Mouse (Mus musculus) liver, postnatal 0 days (tissue): ENCODE measurements around the gene Rgs14. TPM values are rescaled to one million over a fixed set of nuclear protein-coding genes. Genes with fewer than 3 reads are reported as not detected.
A peak's percentile ranks its signal among the peaks of the same experiment; 100 is the strongest.

Source experiments
- ATAC-seq: fragments of 200-750 bp; cut with Nextera tagmentation; 2 replicates; pipeline ENCODE4 v1.8.0; 2017; ENCODE audit warnings: mild to moderate bottlenecking, moderate library complexity
- DNase-seq: peaks from one replicate; pipeline ENCODE4 v3.0.0-alpha.2; 2016
- H3K27ac ChIP-seq: fragments of 300-500 bp; sonication (generic); 2 replicates; pipeline ENCODE4 v1.5.1; 2014; ENCODE audit warnings: antibody characterized with exemption, moderate library complexity, mild to moderate bottlenecking, low read depth
- H3K27me3 ChIP-seq: fragments of 300-500 bp; sonication (generic); 2 replicates; pipeline ENCODE4 v1.6.1; 2014; ENCODE audit warnings: low read length, control low read depth, mixed read lengths; ENCODE audit not compliant: insufficient read depth
- H3K36me3 ChIP-seq: fragments of 300-500 bp; sonication (generic); replicated peaks from 2 replicates; pipeline ENCODE4 v1.6.1; 2014; ENCODE audit warnings: mild to moderate bottlenecking, control low read depth, low read length, moderate library complexity, mixed read lengths; ENCODE audit not compliant: insufficient read depth
- H3K4me1 ChIP-seq: fragments of 300-500 bp; sonication (generic); 2 replicates; pipeline ENCODE4 v1.6.1; 2014; ENCODE audit warnings: antibody characterized with exemption, mild to moderate bottlenecking, control low read depth; ENCODE audit not compliant: insufficient read depth
- H3K4me2 ChIP-seq: fragments of 300-500 bp; sonication (generic); 2 replicates; pipeline ENCODE4 v1.6.1; 2014; ENCODE audit warnings: low read depth, mild to moderate bottlenecking, low read length, moderate library complexity, mixed read lengths
- H3K4me3 ChIP-seq: fragments of 300-500 bp; sonication (generic); 2 replicates; pipeline ENCODE4 v1.5.1; 2014; ENCODE audit warnings: low read depth, low read length
- H3K9ac ChIP-seq: fragments of 300-500 bp; sonication (generic); replicated peaks from 2 replicates; pipeline ENCODE4 v1.6.1; 2014; ENCODE audit warnings: mild to moderate bottlenecking, moderate library complexity
- H3K9me3 ChIP-seq: fragments of 300-500 bp; sonication (generic); 2 replicates; pipeline ENCODE4 v1.6.1; 2016; ENCODE audit warnings: mild to moderate bottlenecking, control low read depth, low read length, mixed read lengths
- CTCF ChIP-seq: sonication (generic); IDR thresholded peaks from 2 replicates; pipeline ENCODE4 v1.5.1; 2016; ENCODE audit warnings: antibody characterized with exemption, low read depth
- EP300 ChIP-seq: IDR thresholded peaks from 2 replicates; pipeline ENCODE4 v1.6.1; 2016; ENCODE audit warnings: antibody characterized with exemption, low read depth, mild to moderate bottlenecking
- WGBS: fragments of 180-500 bp; shearing (Covaris S2); extraction: QIAGEN DNeasy Blood & Tissue Kit; methylation state at CpG from one replicate; pipeline ENCODE4 v1.1.7; 2014; ENCODE audit not compliant: insufficient replicate concordance; 5-methylcytosine and 5-hydroxymethylcytosine counted together
- polyA plus RNA-seq: library from polyadenylated mRNA; unstranded; fragments of >200 nt; fragmentation: Nextera tagmentation; extraction: Ambion mirVana; gene quantifications from 2 replicates; pipeline ENCODE4 v1.2.1, GENCODE M21; 2015

Gene Rgs14
- polyA plus RNA-seq, 1 experiment from 2014 or later: 3.1 TPM

DNA sequence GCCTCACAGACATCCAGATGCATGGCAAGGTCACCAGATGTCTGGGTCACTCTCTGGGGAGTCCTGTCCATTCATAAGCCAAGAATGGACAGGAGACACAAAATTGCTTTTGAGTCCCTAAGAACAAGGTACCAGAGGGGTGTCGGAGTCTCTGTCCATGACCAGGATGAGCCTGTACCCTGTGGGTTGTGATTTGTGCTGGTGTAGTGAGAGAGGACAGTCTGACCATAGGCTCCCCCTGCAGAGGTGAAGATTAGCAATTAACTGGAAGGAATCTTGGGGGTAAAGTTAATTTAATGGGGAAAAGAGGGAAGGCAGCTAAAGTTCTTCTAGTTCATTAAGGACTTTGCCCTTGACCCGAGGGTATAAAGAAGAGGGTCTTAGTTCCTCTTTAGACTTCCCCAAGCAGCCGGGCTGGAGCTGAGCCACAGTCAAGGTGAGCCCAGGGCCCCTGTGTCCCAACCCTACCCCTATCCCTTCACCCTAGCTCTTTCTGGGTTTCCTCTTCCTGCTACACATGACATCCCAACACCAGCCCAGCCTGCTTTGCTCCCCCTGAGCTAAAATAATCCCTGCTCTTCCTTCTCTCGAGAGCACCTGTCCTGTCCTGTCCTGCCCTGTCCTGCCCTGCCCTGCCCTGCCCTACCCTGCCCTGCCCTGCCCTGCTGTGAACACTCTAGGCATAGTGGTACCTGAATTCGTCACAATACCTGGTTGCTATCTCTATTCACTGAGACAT, 29.9 kb downstream of the Rgs14 start:
- H3K4me3 ChIP-seq: no peak overlapping the region
- TF ChIP-seq EP300: no peak
- TF ChIP-seq CTCF: no peak
- peaks cover 7% of the 10 kb centered on the region; the same call in 1 of the 2 replicates for H3K27me3 ChIP-seq
- DNase-seq (no peak), ATAC-seq (no peak)
- no peak overlapping the region for H3K27ac ChIP-seq
- H3K9ac ChIP-seq: no peak overlapping the region
- H3K4me2 ChIP-seq: no peak overlapping the region
- H3K36me3 ChIP-seq: no peaks in the 10 kb centered on the region
- H3K9me3 ChIP-seq: no peaks in the 10 kb centered on the region
- no peaks in the 10 kb centered on the region; the same call in 1 of the 2 replicates for H3K4me1 ChIP-seq
- 40% methylated on average over 5 of the region's 5 CpGs for WGBS

DNA sequence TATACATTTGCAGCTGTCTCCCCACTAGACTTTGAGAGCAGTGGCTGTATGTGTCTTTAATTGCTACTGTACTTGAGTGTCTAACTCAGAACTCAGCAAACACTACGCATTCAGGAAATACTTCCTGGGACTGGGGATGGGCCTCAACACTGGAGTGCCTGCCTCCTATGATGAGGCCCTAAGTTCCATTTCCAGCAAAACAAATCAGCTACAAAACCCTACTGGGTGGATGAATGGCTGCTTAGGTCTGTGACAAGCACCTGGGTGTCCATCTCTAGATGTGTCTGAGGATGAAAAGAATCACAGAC, 30.5 kb downstream of the Rgs14 start:
- H3K27me3 ChIP-seq: peaks cover 7% of the 10 kb centered on the region; the same call in 1 of the 2 replicates
- no peaks in the 10 kb centered on the region for H3K9me3 ChIP-seq
- 61% methylated on average over 1 of the region's 1 CpGs for WGBS
- H3K4me1 ChIP-seq: peaks cover 2% of the 10 kb centered on the region; the same call in 1 of the 2 replicates
- no peaks in the 10 kb centered on the region for H3K36me3 ChIP-seq
- DNase-seq: no peak
- no peak for ATAC-seq
- H3K4me2 ChIP-seq: no peak overlapping the region
- H3K4me3 ChIP-seq: no peak overlapping the region
- no peak overlapping the region for H3K27ac ChIP-seq
- TF ChIP-seq CTCF (no peak), EP300 (no peak)
- H3K9ac ChIP-seq: no peak overlapping the region

DNA sequence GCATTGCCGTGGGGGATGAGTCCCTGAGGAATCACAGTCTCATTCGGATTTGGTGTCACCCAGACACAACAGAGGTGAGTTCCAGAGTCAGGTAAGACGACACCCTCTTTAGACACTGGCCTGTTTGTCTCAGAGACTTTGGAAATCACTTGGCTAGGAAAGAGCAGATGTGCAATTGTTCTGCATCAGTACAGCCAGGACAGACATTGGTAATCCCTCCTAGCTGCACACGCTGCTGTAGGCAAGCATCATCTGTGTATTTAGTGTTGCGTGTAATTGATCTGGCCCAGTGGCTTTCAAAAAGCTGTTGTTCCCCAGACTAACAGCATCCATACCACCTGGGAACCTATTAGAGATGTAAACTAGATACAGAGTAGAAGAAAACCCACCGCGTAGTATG, 33.7 kb downstream of the Rgs14 start:
- H3K4me2 ChIP-seq: no peak overlapping the region
- no peak for ATAC-seq
- H3K4me3 ChIP-seq: no peak overlapping the region
- TF ChIP-seq CTCF: no peak
- no peak for TF ChIP-seq EP300
- H3K27ac ChIP-seq: no peak overlapping the region
- no peak for DNase-seq
- H3K36me3 ChIP-seq: no peaks in the 10 kb centered on the region
- no peaks in the 10 kb centered on the region for H3K9me3 ChIP-seq
- H3K4me1 ChIP-seq: peaks cover 2% of the 10 kb centered on the region; the same call in 1 of the 2 replicates
- H3K27me3 ChIP-seq: peaks cover 16% of the 10 kb centered on the region
- H3K9ac ChIP-seq: no peak overlapping the region
- WGBS: 72% methylated on average over 7 of the region's 7 CpGs

DNA sequence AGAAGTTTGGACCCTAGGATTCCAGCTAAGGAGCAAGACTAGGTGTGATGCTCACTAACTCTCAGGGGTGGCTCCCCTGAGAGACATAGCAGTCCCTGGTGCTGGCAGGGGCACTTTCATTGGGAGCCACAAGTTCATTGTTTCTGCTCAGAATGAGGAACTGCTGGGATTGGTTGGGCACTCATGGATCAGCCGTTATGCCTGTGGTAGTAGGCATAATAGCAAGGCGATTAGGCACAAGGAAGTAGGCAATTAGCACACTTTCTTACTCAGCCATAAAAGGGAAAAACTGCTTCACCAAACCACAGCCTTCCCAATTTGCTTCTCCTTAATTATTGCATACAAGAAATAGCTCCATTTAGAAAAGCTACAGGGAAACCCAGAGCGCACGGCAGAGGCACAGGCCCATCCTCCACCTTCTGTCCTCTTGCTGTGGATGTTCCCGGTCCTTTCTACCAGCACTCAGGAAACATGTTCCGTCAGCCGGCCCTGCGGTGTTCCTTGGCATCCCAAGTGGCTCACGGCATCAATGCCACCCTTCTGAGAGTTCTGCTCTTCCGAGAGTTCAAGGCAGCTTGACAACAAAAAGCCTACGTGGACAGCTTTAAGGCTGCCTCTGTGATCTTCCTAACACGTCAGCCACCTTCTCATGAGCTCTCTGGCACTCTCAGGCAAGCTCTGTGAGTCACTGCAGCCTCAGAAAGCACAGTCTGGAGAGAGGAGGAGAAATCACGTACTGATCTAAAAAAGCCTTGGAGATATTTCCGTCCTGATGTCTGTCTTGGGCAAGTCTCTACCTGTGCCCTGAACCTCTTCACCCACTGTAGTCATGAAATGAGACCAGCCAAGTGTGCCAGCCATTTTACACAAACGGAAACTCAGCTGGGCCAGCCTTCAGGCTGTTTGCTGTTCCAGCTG, 34.7 kb downstream of the Rgs14 start:
- H3K4me3 ChIP-seq: no peak overlapping the region
- ATAC-seq (no peak), DNase-seq (no peak)
- no peak overlapping the region for H3K4me2 ChIP-seq
- whole genome bisulfite sequencing: 54% methylated on average over 15 of the region's 15 CpGs
- TF ChIP-seq EP300: no peak
- no peak for TF ChIP-seq CTCF
- H3K27me3 ChIP-seq: peaks cover 22% of the 10 kb centered on the region
- H3K9me3 ChIP-seq: no peaks in the 10 kb centered on the region
- no peak overlapping the region for H3K9ac ChIP-seq
- peaks cover 2% of the 10 kb centered on the region; the same call in 1 of the 2 replicates for H3K4me1 ChIP-seq
- H3K27ac ChIP-seq: no peak overlapping the region; the same call in 1 of the 2 replicates
- H3K36me3 ChIP-seq: no peaks in the 10 kb centered on the region

- Histone ChIP-seq H3K27ac (0 out of 2 replicates have a peak overlapping the region, but pooled peaks have one; percentile 19), H3K27me3 (peaks cover 28% of the 10 kb centered on the region), H3K36me3 (no peaks in the 10 kb centered on the region), H3K4me3 (no peak overlapping the region), H3K9me3 (no peaks in the 10 kb centered on the region), H3K4me1 (peaks cover 2% of the 10 kb centered on the region; the same call in 1 of the 2 replicates), H3K4me2 (0 out of 2 replicates have a peak overlapping the region, but pooled peaks have one; percentile 19), H3K9ac (no peak overlapping the region)
- ATAC-seq: peak; percentile 70
- TF ChIP-seq CTCF: peak; percentile 97
- TF ChIP-seq EP300: peak; percentile 33; the same call in 1 of the 2 replicates
- 9% methylated on average over 11 of the region's 11 CpGs for WGBS
- DNase-seq: peak; percentile 81
These were observed 35.6 kb downstream of the Rgs14 start for GRCm38 (mm10) chr13:55404853-55405782.
